Mouse (Mus musculus): ENCODE measurements at regions not wholly inside any gene's neighbourhood (a gene's known extent, or its start where the extent isn't known, plus 50 kb on each side); places are given as distances from the start of the nearest gene placed in this dataset.
A peak's percentile ranks its signal among the peaks of the same experiment; 100 is the strongest.

DNA sequence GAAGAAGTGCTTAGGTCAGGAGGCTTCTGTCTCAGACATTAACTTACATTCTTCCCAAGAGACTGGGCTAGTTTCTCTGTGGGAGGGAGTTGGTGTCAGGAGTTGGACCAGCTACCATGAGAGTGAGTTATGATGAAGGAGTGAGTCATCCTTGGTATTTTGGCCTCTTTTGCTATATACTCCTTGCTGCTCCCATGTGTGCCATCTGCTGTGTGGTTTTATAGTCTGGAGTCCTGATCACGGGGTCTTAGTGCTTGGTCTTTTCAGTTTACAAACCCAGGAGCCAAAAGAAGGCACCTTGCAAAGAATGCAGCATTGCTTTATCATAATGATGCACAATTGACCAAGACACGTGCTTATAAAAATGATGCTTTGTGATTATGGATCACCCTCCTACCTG is 56.6 kb downstream of the Zfp503 start:
- no peak for ATAC-seq (replicated peaks; ENCODE audit: low FRiP score)
- WGBS: 78% methylated on average over 2 of the region's 2 CpGs
- H3K36me3 ChIP-seq: no peaks in the 10 kb centered on the region

GRCm38 (mm10) chr14:21931944-21932343 is 57.5 kb downstream of the Zfp503 start:
- ATAC-seq (replicated peaks; ENCODE audit: low FRiP score): no peak
- Histone ChIP-seq H3K27me3 (no peaks in the 10 kb centered on the region; the same call in 1 of the 2 replicates), H3K4me1 (0 out of 2 replicates have a peak, but pooled peaks cover 2% of the 10 kb centered on the region), H3K36me3 (no peaks in the 10 kb centered on the region), H3K9ac (no peak overlapping the region), H3K4me2 (no peak overlapping the region), H3K27ac (no peak overlapping the region), H3K9me3 (replicated peaks) (no peaks in the 10 kb centered on the region), H3K4me3 (replicated peaks) (no peak overlapping the region)
- WGBS: 59% methylated on average over 7 of the region's 7 CpGs

More for the DNA sequence above, 56.6 kb downstream of the Zfp503 start:
- Histone ChIP-seq H3K9ac (no peak overlapping the region), H3K9me3 (replicated peaks) (no peaks in the 10 kb centered on the region), H3K4me2 (no peak overlapping the region), H3K4me1 (0 out of 2 replicates have a peak, but pooled peaks cover 2% of the 10 kb centered on the region), H3K27me3 (no peaks in the 10 kb centered on the region; the same call in 1 of the 2 replicates), H3K27ac (no peak overlapping the region), H3K4me3 (replicated peaks) (no peak overlapping the region)

GRCm38 (mm10) chr14:21929048-21929447 is 60.4 kb downstream of the Zfp503 start:
- Histone ChIP-seq H3K4me3 (replicated peaks) (no peak overlapping the region), H3K36me3 (no peaks in the 10 kb centered on the region), H3K9me3 (replicated peaks) (no peaks in the 10 kb centered on the region), H3K27me3 (no peaks in the 10 kb centered on the region; the same call in 1 of the 2 replicates), H3K27ac (no peak overlapping the region), H3K4me1 (no peaks in the 10 kb centered on the region), H3K4me2 (no peak overlapping the region), H3K9ac (no peak overlapping the region)
- WGBS: 83% methylated on average over 5 of the region's 5 CpGs
- no peak for ATAC-seq (replicated peaks; ENCODE audit: low FRiP score)

- ATAC-seq (replicated peaks; ENCODE audit: low FRiP score): no peak
- Histone ChIP-seq H3K36me3 (no peaks in the 10 kb centered on the region), H3K9me3 (replicated peaks) (no peaks in the 10 kb centered on the region), H3K4me3 (replicated peaks) (no peak overlapping the region), H3K4me1 (no peaks in the 10 kb centered on the region), H3K27me3 (no peaks in the 10 kb centered on the region), H3K9ac (no peak overlapping the region), H3K4me2 (no peak overlapping the region), H3K27ac (no peak overlapping the region)
- WGBS: 76% methylated on average over 3 of the region's 3 CpGs
Measured at GRCm38 (mm10) chr14:21916671-21917070, 67.9 kb upstream of the Comtd1 start.

DNA sequence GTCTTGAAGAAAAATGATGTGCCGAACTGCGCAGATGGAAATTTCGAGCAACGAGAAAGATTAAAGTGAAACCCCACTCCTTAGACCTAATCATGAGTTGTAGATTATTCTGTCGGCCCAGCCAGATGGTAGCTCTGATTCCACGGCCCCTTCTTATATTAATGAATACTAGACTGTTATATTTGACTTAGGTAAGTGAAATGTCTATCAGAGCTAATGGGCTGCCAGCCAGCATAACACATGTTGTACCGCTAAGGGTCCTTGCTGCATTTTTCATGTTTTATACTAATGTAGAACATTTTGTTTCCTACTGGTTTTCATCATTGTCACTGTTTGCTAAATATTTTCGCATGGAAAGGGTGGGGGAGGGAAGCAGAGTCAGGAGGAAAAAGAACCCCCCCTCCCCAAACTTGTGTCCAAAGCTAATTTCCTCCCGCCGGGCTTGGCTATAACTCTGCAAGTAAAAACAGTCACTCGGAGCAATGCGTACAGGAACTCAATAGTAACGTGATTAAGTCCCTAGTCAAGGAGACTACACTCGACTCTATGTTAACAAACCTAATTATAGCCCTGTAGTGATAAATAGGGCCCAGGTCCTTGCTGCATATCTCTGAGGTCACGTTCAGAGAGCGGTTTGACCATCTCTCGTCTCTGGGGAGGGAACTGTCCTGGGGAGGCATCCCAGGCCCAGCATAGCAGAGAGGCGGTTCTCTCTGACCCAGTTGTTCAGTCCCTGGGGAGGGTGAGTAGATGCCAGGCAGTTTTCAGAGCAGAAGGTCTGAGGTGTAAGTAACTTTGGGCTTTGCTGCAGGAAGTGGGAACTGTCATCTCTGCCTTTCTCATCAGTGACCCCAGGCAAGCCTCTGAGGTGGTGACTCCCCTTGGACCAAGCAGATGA is 56.0 kb upstream of the Comtd1 start:
- H3K4me3 ChIP-seq (replicated peaks): 0 out of 2 replicates have a peak overlapping the region, but pooled peaks have one; percentile 21

DNA sequence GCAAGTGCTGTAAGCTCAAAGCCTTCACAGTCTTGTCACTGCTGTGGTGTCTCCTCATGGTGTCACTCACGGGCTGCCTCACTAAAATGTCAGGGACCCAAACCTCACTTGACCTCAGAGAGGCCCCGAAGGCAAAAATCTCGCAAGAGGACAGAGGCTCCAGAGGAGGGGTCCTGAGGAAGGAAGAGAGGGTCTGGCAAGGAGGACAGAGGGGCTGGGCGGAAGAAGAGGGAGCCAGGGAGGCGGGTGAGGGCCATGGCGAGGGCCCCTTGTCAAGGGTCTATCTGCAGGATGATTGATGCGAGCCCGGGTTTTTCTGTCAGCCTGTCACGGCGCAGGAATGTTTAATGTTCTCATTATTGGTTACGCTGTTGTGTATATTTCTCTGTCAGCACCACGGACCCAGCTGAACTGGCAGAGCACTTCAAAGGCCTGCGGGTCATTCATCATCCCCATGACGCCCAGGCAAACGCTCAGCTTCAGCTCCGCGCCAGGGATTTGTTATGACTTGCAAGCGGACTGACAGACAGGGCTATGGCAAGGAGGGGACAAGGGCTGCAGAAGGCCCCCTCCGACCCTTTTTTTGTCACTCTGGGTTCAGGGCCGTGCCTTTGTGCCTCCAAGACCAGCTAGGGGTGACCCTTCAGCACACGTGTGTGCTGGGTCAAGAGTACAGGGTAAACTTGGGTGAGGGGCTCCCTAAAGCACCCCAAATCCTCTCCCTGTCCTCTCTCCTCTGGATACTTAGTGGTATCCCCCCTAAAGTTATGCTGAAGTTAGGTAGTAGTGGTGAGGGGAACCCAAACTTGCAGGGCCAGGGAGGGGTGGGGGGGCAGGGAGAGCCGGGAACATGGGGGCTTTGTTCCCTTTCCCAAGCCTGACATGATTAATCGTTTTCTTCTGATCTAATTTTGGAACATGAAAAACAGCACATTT is 55.1 kb upstream of the Comtd1 start:
- peak; percentile 83 for ATAC-seq (replicated peaks; ENCODE audit: low FRiP score)
- WGBS: 3% methylated on average over 23 of the region's 23 CpGs
- Histone ChIP-seq H3K4me2 (peak overlapping the region; percentile 54), H3K4me1 (peaks cover 27% of the 10 kb centered on the region), H3K9ac (no peak overlapping the region), H3K27ac (peak overlapping the region; percentile 82), H3K27me3 (0 out of 2 replicates have a peak, but pooled peaks cover 9% of the 10 kb centered on the region), H3K36me3 (no peaks in the 10 kb centered on the region), H3K9me3 (replicated peaks) (no peaks in the 10 kb centered on the region), H3K4me3 (replicated peaks) (peak overlapping the region; percentile 21)

More for the DNA sequence above, 56.0 kb upstream of the Comtd1 start:
- 17% methylated on average over 18 of the region's 18 CpGs for WGBS
- peak; percentile 46; the same call in 1 of the 2 replicates for ATAC-seq (replicated peaks; ENCODE audit: low FRiP score)
- Histone ChIP-seq H3K27ac (peak overlapping the region; percentile 68), H3K4me1 (peaks cover 27% of the 10 kb centered on the region), H3K36me3 (no peaks in the 10 kb centered on the region), H3K9ac (no peak overlapping the region), H3K9me3 (replicated peaks) (no peaks in the 10 kb centered on the region), H3K27me3 (0 out of 2 replicates have a peak, but pooled peaks cover 9% of the 10 kb centered on the region), H3K4me2 (peak overlapping the region; percentile 54)

DNA sequence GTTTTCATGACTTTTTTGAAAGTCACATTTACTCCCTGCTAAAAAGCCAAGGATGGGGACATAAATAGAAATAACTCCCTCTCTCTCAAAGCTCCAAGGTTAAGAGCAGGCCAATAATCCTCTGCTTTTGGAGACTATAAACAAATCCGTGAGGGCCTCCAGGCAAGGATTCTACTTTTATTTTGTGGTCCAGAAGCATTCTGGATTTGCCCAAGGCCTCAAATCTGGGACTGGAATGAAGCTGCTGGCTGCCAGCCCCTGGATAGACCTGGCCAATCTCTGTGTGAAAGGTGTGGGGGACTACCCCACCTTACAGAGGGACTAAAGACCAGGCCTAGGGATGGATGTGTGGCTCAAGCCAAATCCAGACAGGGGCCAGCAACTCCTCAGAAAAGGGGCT is 54.1 kb upstream of the Comtd1 start:
- H3K4me1 ChIP-seq: peaks cover 27% of the 10 kb centered on the region
- H3K9me3 ChIP-seq (replicated peaks): no peaks in the 10 kb centered on the region
- WGBS: 62% methylated on average over 1 of the region's 1 CpGs
- no peaks in the 10 kb centered on the region for H3K36me3 ChIP-seq
- H3K27ac ChIP-seq: peak overlapping the region; percentile 82
- ATAC-seq (replicated peaks; ENCODE audit: low FRiP score): no peak
- 0 out of 2 replicates have a peak, but pooled peaks cover 9% of the 10 kb centered on the region for H3K27me3 ChIP-seq
- H3K9ac ChIP-seq: no peak overlapping the region
- no peak overlapping the region for H3K4me2 ChIP-seq
- H3K4me3 ChIP-seq (replicated peaks): no peak overlapping the region

DNA sequence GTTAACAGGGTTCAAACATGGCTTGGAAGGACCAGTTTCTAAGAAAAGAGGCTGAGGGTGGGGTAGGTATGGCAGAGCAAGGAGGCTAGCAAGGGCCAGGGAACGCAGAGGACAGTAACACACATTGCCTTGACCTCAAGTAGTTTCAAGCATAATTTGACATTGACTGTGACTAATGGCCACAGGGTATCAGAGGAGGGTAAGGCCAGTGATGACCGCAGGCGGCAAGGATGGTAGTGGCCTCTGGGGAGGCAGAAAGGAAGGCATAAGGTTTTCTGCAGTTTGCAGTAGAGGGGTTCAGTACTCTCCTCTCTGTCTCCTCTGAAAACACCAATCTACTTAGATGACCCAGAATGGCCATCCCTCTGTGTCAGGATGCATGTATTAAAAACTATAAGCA is 53.7 kb upstream of the Comtd1 start:
- no peak for ATAC-seq (replicated peaks; ENCODE audit: low FRiP score)
- no peak overlapping the region for H3K9ac ChIP-seq

DNA sequence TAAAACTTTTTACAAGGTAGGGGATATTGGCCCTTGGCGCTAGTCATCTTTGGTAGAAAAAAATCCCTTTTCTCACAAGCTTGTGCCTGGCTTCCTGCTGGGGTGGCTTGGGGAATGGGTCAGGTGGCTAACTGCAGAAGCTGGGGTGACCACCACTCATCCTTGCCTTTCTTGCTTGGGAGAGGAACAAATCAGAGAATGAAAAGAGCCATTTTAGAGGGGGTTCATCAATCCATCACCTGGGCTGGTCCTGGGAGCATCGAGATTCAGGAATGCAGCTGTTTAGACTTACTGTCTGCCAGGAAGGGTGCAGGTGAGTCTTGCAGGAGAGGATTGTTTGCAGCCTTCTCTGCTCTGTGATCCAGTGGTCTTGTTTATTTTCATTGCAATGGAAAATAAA is 52.2 kb upstream of the Comtd1 start:
- Histone ChIP-seq H3K36me3 (no peaks in the 10 kb centered on the region), H3K9ac (no peak overlapping the region), H3K4me1 (peaks cover 27% of the 10 kb centered on the region), H3K4me2 (no peak overlapping the region), H3K27ac (no peak overlapping the region), H3K27me3 (0 out of 2 replicates have a peak, but pooled peaks cover 5% of the 10 kb centered on the region), H3K9me3 (replicated peaks) (no peaks in the 10 kb centered on the region), H3K4me3 (replicated peaks) (no peak overlapping the region)
- ATAC-seq (replicated peaks; ENCODE audit: low FRiP score): no peak
- WGBS: 78% methylated on average over 2 of the region's 2 CpGs

More for the DNA sequence above, 53.7 kb upstream of the Comtd1 start:
- Histone ChIP-seq H3K4me2 (no peak overlapping the region), H3K27ac (no peak overlapping the region), H3K9me3 (replicated peaks) (no peaks in the 10 kb centered on the region), H3K4me1 (peaks cover 27% of the 10 kb centered on the region), H3K36me3 (no peaks in the 10 kb centered on the region), H3K27me3 (0 out of 2 replicates have a peak, but pooled peaks cover 9% of the 10 kb centered on the region), H3K4me3 (replicated peaks) (no peak overlapping the region)
- 87% methylated on average over 3 of the region's 3 CpGs for WGBS

GRCm38 (mm10) chr14:21900516-21900915 is 51.7 kb upstream of the Comtd1 start:
- Histone ChIP-seq H3K4me2 (no peak overlapping the region), H3K9ac (no peak overlapping the region), H3K36me3 (no peaks in the 10 kb centered on the region), H3K9me3 (replicated peaks) (no peaks in the 10 kb centered on the region), H3K27me3 (0 out of 2 replicates have a peak, but pooled peaks cover 3% of the 10 kb centered on the region), H3K4me3 (replicated peaks) (no peak overlapping the region), H3K27ac (no peak overlapping the region), H3K4me1 (peaks cover 25% of the 10 kb centered on the region)
- WGBS: 50% methylated on average over 1 of the region's 1 CpGs
- ATAC-seq (replicated peaks; ENCODE audit: low FRiP score): no peak

Measured in kidney, embryonic 15.5 days (tissue).